Mouse (Mus musculus) olfactory bulb, adult 2 months (tissue): ENCODE data around the gene Aak1.

ENCODE experiments used
- CTCF ChIP-seq: fragments of 200-500 bp; IDR thresholded peaks from 2 replicates; pipeline ENCODE4 v1.5.1; 2012; ENCODE audit warnings: low read depth, mild to moderate bottlenecking, low read length, moderate library complexity; ENCODE audit not compliant: insufficient read depth
- POLR2A ChIP-seq: fragments of 200-500 bp; IDR thresholded peaks from 2 replicates; pipeline ENCODE4 v1.6.1; 2012; ENCODE audit warnings: mild to moderate bottlenecking, low read depth, low read length, moderate library complexity; ENCODE audit not compliant: insufficient read depth

GRCm38 (mm10) chr6:87044895-87045294 is 195.6 kb downstream of the Aak1 start:
- TF ChIP-seq POLR2A, result no peak
- no peak for TF ChIP-seq CTCF
